In the genomic region with DNA sequence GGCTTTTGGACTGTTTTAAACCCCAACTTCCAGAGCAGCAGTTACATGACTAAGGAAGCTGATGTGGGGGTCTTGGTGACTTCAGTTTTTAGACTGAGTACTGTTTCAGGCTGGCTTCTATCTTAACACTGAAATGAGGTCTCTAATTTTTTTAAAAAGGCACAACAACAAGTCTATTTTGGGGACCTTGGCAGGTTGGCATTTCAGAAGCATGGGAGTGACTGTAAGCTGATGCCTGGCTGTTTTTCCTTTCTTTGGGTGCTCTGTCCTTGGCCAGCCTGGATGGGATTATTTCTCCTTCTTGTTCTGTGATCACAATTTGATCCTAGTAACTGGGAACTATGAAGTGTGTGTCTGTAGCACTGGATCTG, we compare ENCODE assay signal across 8 mouse cellular contexts.
DNase-seq lines count a peak whose midpoint lies in the region; ATAC-seq and TF ChIP-seq lines count a peak whose summit lies in the region.

No protein-coding gene starts in this region.

- ATAC-seq in heart, embryonic 15.5 days (replicated peaks; ENCODE audit: insufficient number of reproducible peaks, insufficient read depth, low FRiP score, low read depth) = no peak
- ATAC-seq in liver, embryonic 16.5 days (ENCODE audit: low read depth) = no peak

- H3K9ac ChIP-seq in heart, embryonic 15.5 days = no peak overlapping the region
- peak overlapping the region; percentile 76 for H3K9ac ChIP-seq in liver, embryonic 16.5 days (ENCODE audit: low read depth, low read length)

- DNase-seq in lung, adult 2 months = no peak
- DNase-seq in lung, postnatal 25 days (ENCODE audit: low spot score) = no peak
- DNase-seq in layer of hippocampus, postnatal 36 days = no peak
- no peak for DNase-seq in thymus, adult 18-20 months
- no peak for DNase-seq in embryo, embryonic 10 days (ENCODE audit: low spot score)

- peaks cover 37% of the 10 kb centered on the region for H3K4me1 ChIP-seq in lung, adult 2 months (ENCODE audit: control insufficient read depth, insufficient read depth, low read length)
- H3K4me1 ChIP-seq in embryonic fibroblast, embryonic 13.5 days (ENCODE audit: control insufficient read depth, insufficient read depth, low read length) = peaks cover 2% of the 10 kb centered on the region; the same call in 1 of the 2 replicates
- peaks cover 59% of the 10 kb centered on the region for H3K4me1 ChIP-seq in heart, embryonic 15.5 days (replicated peaks)
- peaks cover 47% of the 10 kb centered on the region for H3K4me1 ChIP-seq in liver, embryonic 16.5 days (ENCODE audit: control insufficient read depth, low read depth, low read length)

- no peaks in the 10 kb centered on the region for H3K9me3 ChIP-seq in heart, embryonic 15.5 days (replicated peaks)
- H3K9me3 ChIP-seq in liver, embryonic 16.5 days (replicated peaks; ENCODE audit: control insufficient read depth, low read length) = no peaks in the 10 kb centered on the region

- peak overlapping the region; percentile 31; the same call in 1 of the 2 replicates for H3K27ac ChIP-seq in embryonic fibroblast, embryonic 13.5 days (ENCODE audit: insufficient read depth, low read length)
- H3K27ac ChIP-seq in heart, embryonic 15.5 days = peak overlapping the region; percentile 83
- peak overlapping the region; percentile 96 for H3K27ac ChIP-seq in liver, embryonic 16.5 days (ENCODE audit: low read length)

- no peak for TF ChIP-seq CTCF in lung, adult 2 months (IDR thresholded peaks at IDR 0.05; ENCODE audit: insufficient read depth, low read length)
- no peak for TF ChIP-seq CTCF in embryonic fibroblast, embryonic 13.5 days (IDR thresholded peaks at IDR 0.05; ENCODE audit: borderline replicate concordance, insufficient read depth, low read length)

- peak overlapping the region; percentile 25 for H3K4me3 ChIP-seq in lung, adult 2 months (replicated peaks; ENCODE audit: extremely low read depth, low read depth, low read length)
- H3K4me3 ChIP-seq in embryonic fibroblast, embryonic 13.5 days (ENCODE audit: insufficient read depth, low read length) = no peak overlapping the region
- H3K4me3 ChIP-seq in heart, embryonic 15.5 days = peak overlapping the region; percentile 29
- peak overlapping the region; percentile 71 for H3K4me3 ChIP-seq in liver, embryonic 16.5 days (ENCODE audit: low read depth, low read length)

- H3K36me3 ChIP-seq in heart, embryonic 15.5 days = peaks cover 30% of the 10 kb centered on the region; the same call in 1 of the 2 replicates
- H3K36me3 ChIP-seq in liver, embryonic 16.5 days (ENCODE audit: control insufficient read depth, insufficient read depth) = peaks cover 35% of the 10 kb centered on the region

- H3K4me2 ChIP-seq in heart, embryonic 15.5 days = peak overlapping the region; percentile 41
- H3K4me2 ChIP-seq in liver, embryonic 16.5 days (ENCODE audit: low read depth, low read length) = peak overlapping the region; percentile 66

- no peak for TF ChIP-seq POLR2A in lung, adult 2 months (IDR thresholded peaks at IDR 0.05; ENCODE audit: borderline replicate concordance, extremely low read depth, low read depth, low read length)
- TF ChIP-seq POLR2A in embryonic fibroblast, embryonic 13.5 days (IDR thresholded peaks at IDR 0.05; ENCODE audit: low read depth, low read length) = no peak

- no peaks in the 10 kb centered on the region for H3K27me3 ChIP-seq in heart, embryonic 15.5 days
- H3K27me3 ChIP-seq in liver, embryonic 16.5 days (ENCODE audit: control insufficient read depth, insufficient read depth, low read depth, low read length) = no peaks in the 10 kb centered on the region

Comparison
In these comparisons a context has a peak if more than half of its experiments do, and no peak if none do; other contexts are left out.
1. H3K27ac ChIP-seq: peak in every context shown above with its lines; median percentile 96 in liver, embryonic 16.5 days; 83 in heart, embryonic 15.5 days; 31 in embryonic fibroblast, embryonic 13.5 days.